Mouse (Mus musculus): ENCODE measurements at regions not wholly inside any gene's neighbourhood (a gene's known extent, or its start where the extent isn't known, plus 50 kb on each side); places are given as distances from the start of the nearest gene placed in this dataset.

DNA sequence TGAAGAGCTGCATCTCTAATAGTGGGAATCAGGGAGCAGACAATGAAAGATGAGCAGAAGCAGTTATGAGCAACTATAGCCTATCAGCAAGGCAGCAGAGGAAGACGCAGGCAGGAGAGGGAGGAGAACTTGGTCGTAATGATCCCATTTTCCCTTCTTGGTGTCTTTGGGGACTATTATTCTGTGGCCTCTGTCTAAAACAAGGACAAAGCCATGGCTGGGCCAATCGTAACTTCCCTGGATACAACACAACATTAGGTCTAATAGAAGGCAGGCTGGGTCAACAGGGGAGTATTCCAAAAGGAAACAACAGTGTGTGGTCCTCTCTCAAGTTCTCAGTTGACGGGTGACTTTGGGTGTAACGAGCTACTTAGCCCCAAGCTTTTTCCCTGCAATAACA lies 234.5 kb downstream of the Clic5 start:
- no peak for TF ChIP-seq KAT2A (IDR thresholded peaks at IDR 0.05; ENCODE audit: insufficient replicate concordance, low read length)
- no peak for TF ChIP-seq MAZ (IDR thresholded peaks at IDR 0.05; ENCODE audit: low read depth, low read length)
- TF ChIP-seq SIN3A (IDR thresholded peaks at IDR 0.05; ENCODE audit: low read length), result no peak
- no peak for TF ChIP-seq ZMIZ1 (IDR thresholded peaks at IDR 0.05; ENCODE audit: low read depth, low read length)
- TF ChIP-seq ETS1 (conservative IDR thresholded peaks at IDR 0.05; ENCODE audit: low read depth, low read length), result no peak
- no peak for TF ChIP-seq MYC (IDR thresholded peaks at IDR 0.05; ENCODE audit: low read depth, low read length)
- TF ChIP-seq UBTF (IDR thresholded peaks at IDR 0.05; ENCODE audit: low read depth, low read length), result no peak
- no peak for TF ChIP-seq BHLHE40 (IDR thresholded peaks at IDR 0.05; ENCODE audit: low read depth, low read length)
- TF ChIP-seq EP300 (IDR thresholded peaks at IDR 0.05; ENCODE audit: low read length), result no peak
- Histone ChIP-seq H3K27me3 (replicated peaks) (peaks cover 58% of the 10 kb centered on the region), H3K4me3 (replicated peaks in 1 of 3; ENCODE audit: low read depth in 2 of 3, low read length in 2 of 3, poor library complexity in 1 of 3) (no peak overlapping the region), H3K36me3 (replicated peaks in 1 of 2; ENCODE audit: control insufficient read depth in 1 of 2, insufficient read depth in 1 of 2, low read length in 1 of 2) (no peaks in the 10 kb centered on the region), H3K9me3 (replicated peaks; ENCODE audit: low read length) (no peaks in the 10 kb centered on the region), H3K79me2 (replicated peaks; ENCODE audit: control insufficient read depth, extremely low read depth, insufficient read depth, poor library complexity, severe bottlenecking) (no peaks in the 10 kb centered on the region), H3K4me2 (ENCODE audit: insufficient read depth, low read depth, poor library complexity, severe bottlenecking) (no peak overlapping the region), H3K9ac (ENCODE audit: insufficient read depth, low read depth) (no peak overlapping the region), H3K4me1 (ENCODE audit: control insufficient read depth in 1 of 2, insufficient read depth in 2 of 2) (peaks cover 4 to 20% of the 10 kb centered on the region in 2 experiments), H3K27ac (ENCODE audit: insufficient read depth, low read depth) (no peak overlapping the region)
- dilution Hi-C loops (cut with MboI; ENCODE audit: extremely low pct_ligation_motif_present, extremely low pct_unique_long_range_greater_than_20kb, low sequenced_read_pairs) (no loop called here), in situ Hi-C loops (cut with MboI; ENCODE audit: low pct_ligation_motif_present, low pct_unique_long_range_greater_than_20kb, low sequenced_read_pairs) (no loop called here)
- DNase-seq (ENCODE audit: extremely low read depth), result no peak

DNA sequence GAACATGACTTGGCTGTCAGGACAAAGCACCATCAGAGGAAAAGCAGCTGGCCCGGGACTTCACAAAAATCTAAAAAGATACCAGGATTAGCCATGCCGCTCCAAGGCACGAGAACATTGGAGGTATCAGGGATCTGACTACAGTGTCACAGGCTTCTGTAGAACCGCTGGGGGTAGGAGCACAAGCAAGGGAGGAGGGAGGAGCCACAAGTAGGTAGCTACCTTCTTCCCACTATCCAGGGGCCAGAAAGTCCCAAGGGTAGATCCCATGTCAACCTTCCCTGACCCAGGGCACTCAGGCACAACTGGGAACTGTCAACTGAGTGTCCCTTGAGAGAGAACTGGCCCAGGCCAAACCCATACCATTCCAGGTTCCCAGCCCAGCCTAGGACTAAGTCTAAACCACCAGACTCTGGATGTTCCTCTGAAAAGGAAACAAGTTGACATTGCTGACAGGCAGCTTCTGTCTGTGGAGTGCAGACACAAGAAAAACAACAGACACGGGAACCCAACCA lies 235.1 kb downstream of the Clic5 start:
- Histone ChIP-seq H3K4me1 (ENCODE audit: control insufficient read depth in 1 of 2, insufficient read depth in 2 of 2) (peaks cover 4 to 20% of the 10 kb centered on the region in 2 experiments), H3K9ac (ENCODE audit: insufficient read depth, low read depth) (no peak overlapping the region), H3K79me2 (replicated peaks; ENCODE audit: control insufficient read depth, extremely low read depth, insufficient read depth, poor library complexity, severe bottlenecking) (no peaks in the 10 kb centered on the region), H3K27me3 (replicated peaks) (peaks cover 57% of the 10 kb centered on the region), H3K4me3 (replicated peaks in 1 of 3; ENCODE audit: low read depth in 2 of 3, low read length in 2 of 3, poor library complexity in 1 of 3) (no peak overlapping the region), H3K27ac (ENCODE audit: insufficient read depth, low read depth) (no peak overlapping the region), H3K36me3 (replicated peaks in 1 of 2; ENCODE audit: control insufficient read depth in 1 of 2, insufficient read depth in 1 of 2, low read length in 1 of 2) (no peaks in the 10 kb centered on the region), H3K4me2 (ENCODE audit: insufficient read depth, low read depth, poor library complexity, severe bottlenecking) (no peak overlapping the region), H3K9me3 (replicated peaks; ENCODE audit: low read length) (no peaks in the 10 kb centered on the region)
- dilution Hi-C loops (cut with MboI; ENCODE audit: extremely low pct_ligation_motif_present, extremely low pct_unique_long_range_greater_than_20kb, low sequenced_read_pairs), result no loop called here
- in situ Hi-C loops (cut with MboI; ENCODE audit: low pct_ligation_motif_present, low pct_unique_long_range_greater_than_20kb, low sequenced_read_pairs), result no loop called here
- DNase-seq (ENCODE audit: extremely low read depth), result no peak
- no peak for TF ChIP-seq ZKSCAN1 (IDR thresholded peaks at IDR 0.05; ENCODE audit: borderline replicate concordance, low read depth, low read length)

DNA sequence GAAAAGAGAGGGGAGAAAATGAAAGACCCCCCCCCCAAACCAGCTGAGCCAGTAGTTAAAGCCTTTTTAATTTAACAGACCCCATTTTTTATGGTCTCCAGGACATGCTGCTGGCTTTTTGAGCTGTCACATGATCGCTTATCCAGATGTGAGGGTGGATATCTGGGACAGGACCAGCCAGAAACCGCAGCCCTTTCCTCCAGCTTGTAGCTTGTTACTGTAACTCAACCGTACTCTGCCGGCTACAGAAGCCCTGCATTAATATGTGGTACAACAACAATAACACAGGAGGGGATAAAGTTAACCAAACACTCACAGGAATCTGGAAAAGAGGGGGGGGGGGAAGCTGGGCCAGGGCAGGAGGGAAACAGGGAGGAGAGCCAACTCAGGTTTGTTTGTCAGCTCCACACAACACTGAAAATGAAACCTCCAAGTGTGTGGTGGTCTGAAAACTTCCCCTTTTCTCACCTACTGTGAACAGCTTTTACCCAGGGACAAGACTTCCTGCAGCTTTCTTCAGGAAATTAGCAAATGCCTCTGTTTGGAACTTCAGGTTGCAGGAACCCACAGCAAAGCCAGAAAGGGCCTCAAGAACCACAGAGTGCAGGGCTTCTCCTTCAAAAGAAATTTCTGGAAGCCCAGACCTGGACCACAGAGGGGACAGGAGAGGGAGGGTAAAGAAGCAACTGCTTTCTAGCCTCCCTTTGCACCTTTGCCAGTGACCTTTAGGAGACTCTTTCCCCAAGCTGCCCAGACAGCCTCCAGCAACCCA lies 244.3 kb downstream of the Clic5 start:
- Histone ChIP-seq H3K9ac (ENCODE audit: insufficient read depth, low read depth) (peak overlapping the region; percentile 15; the same call in 1 of the 2 replicates), H3K4me2 (ENCODE audit: insufficient read depth, low read depth, poor library complexity, severe bottlenecking) (peak overlapping the region; percentile 79), H3K4me3 (replicated peaks in 1 of 3; ENCODE audit: low read depth in 2 of 3, low read length in 2 of 3, poor library complexity in 1 of 3) (no peak overlapping the region), H3K27ac (ENCODE audit: insufficient read depth, low read depth) (no peak overlapping the region), H3K4me1 (ENCODE audit: control insufficient read depth in 1 of 2, insufficient read depth in 2 of 2) (peaks cover 16 to 47% of the 10 kb centered on the region in 2 experiments), H3K27me3 (replicated peaks) (peaks cover 12% of the 10 kb centered on the region), H3K9me3 (replicated peaks; ENCODE audit: low read length) (no peaks in the 10 kb centered on the region), H3K36me3 (replicated peaks in 1 of 2; ENCODE audit: control insufficient read depth in 1 of 2, insufficient read depth in 1 of 2, low read length in 1 of 2) (no peaks in the 10 kb centered on the region), H3K79me2 (replicated peaks; ENCODE audit: control insufficient read depth, extremely low read depth, insufficient read depth, poor library complexity, severe bottlenecking) (no peaks in the 10 kb centered on the region)
- DNase-seq (ENCODE audit: extremely low read depth), result peak; percentile 46
- dilution Hi-C loops (cut with MboI; ENCODE audit: extremely low pct_ligation_motif_present, extremely low pct_unique_long_range_greater_than_20kb, low sequenced_read_pairs), result no loop called here
- in situ Hi-C loops (cut with MboI; ENCODE audit: low pct_ligation_motif_present, low pct_unique_long_range_greater_than_20kb, low sequenced_read_pairs), result loop anchor here (25.0 kb wide), 2 partner anchors 170 to 955 kb away; no protein-coding TSS in a partner anchor
- TF ChIP-seq MXI1 (IDR thresholded peaks at IDR 0.05; ENCODE audit: low read depth, low read length), result no peak
- no peak for TF ChIP-seq POLR2A (IDR thresholded peaks at IDR 0.05; ENCODE audit: low read depth, low read length)
- TF ChIP-seq IRF4 (IDR thresholded peaks at IDR 0.05; ENCODE audit: low read depth, low read length), result peak; percentile 84
- no peak for TF ChIP-seq SMC3 (IDR thresholded peaks at IDR 0.05; ENCODE audit: low read depth, low read length)
- peak; percentile 62 for TF ChIP-seq MEF2A (IDR thresholded peaks at IDR 0.05; ENCODE audit: borderline replicate concordance, low read depth, low read length)
- TF ChIP-seq CHD2 (IDR thresholded peaks at IDR 0.05; ENCODE audit: low read length), result 0 out of 2 replicates have a peak, but pooled peaks have one; percentile 32
- TF ChIP-seq USF1 (IDR thresholded peaks at IDR 0.05; ENCODE audit: low read depth, low read length), result no peak
- TF ChIP-seq HCFC1 (IDR thresholded peaks at IDR 0.05; ENCODE audit: low read depth, low read length), result no peak
- peak; percentile 70 for TF ChIP-seq TCF12 (IDR thresholded peaks at IDR 0.05; ENCODE audit: low read depth, low read length)
- peak; percentile 57; the same call in 1 of the 2 replicates for TF ChIP-seq BHLHE40 (IDR thresholded peaks at IDR 0.05; ENCODE audit: low read depth, low read length)
- TF ChIP-seq MAX (IDR thresholded peaks at IDR 0.05; ENCODE audit: low read length), result 0 out of 2 replicates have a peak, but pooled peaks have one; percentile 13
- no peak for TF ChIP-seq CHD1 (IDR thresholded peaks at IDR 0.05; ENCODE audit: low read depth, low read length)
- no peak for TF ChIP-seq ZC3H11A (IDR thresholded peaks at IDR 0.05; ENCODE audit: low read depth, low read length)
- TF ChIP-seq ZKSCAN1 (IDR thresholded peaks at IDR 0.05; ENCODE audit: borderline replicate concordance, low read depth, low read length), result no peak
- TF ChIP-seq PAX5 (IDR thresholded peaks at IDR 0.05; ENCODE audit: low read length), result no peak
- TF ChIP-seq UBTF (IDR thresholded peaks at IDR 0.05; ENCODE audit: low read depth, low read length), result no peak
- TF ChIP-seq CTCF (conservative IDR thresholded peaks at IDR 0.05 in 1 of 2, IDR thresholded peaks at IDR 0.05 in 1 of 2; ENCODE audit: low read depth in 2 of 2, low read length in 2 of 2), result no peak
